Mouse (Mus musculus): Measurements from ENCODE around the gene Tob1.

Gene Tob1

DNA sequence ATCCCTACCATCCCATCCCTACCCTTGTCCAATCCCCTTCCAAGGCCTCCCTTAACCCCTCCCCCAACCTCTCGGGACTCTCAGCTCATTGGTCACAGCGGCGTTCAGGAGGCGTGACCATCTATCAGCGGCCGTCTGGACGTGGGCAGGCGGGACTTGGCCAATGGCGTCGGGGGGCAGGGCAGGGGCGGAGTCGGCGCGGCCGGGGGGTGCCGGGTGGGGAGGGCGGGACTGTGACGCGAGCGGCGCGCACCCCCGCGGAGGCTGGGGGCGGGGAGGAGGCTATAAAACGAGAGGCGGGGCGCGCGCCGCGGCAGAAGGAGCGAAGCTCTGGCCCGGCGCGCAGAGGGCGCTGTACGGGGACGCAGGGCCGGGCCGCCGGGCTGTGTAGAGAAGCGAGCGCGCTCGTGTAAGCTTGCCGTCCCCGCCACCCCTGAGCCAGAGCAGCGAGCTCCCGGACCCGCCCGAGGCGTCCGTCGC lies at the start of gene Tob1:
Gene Tob1, plus strand, starts transcription at position 331 of the 480 bp plus-strand sequence.
- DNase-seq (ENCODE audit: low spot score in 2 of 2) = peak; percentile 98

DNA sequence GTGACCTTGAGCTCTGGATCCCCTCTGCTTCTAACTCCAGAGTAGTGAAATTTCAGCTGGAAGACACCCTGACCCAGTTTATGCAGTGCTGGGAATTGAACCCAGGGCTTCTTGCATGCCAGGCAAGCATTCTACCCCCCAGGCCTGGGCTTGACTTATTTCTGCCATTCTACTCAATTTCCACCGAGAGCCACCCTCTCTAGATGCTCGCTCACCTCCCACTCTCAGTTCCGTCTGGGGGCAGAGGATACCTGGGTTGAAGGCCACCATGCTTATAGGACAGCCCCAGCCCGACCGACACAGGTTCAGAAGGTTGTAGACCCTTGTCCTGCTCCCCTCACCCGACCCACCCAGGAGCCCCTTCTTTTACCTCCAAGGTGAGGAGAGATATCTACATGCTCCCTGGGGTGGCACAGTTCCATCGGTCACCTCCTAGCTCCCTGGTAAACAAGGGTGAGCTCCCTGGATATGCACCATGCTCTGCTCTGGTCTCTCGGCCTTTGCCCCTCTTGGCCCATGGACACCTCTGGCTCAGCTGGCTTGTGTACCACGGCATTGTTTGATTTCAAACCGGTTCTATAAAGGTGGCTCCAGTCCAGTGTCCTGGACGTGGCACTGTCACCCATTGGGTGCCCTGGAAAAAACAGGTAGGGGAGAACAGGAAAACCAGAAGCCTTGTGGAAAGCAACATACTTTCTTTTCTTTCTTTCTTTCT lies 49.2 kb upstream of the Tob1 start:
- DNase-seq (ENCODE audit: low spot score in 2 of 2) = no peak

DNA sequence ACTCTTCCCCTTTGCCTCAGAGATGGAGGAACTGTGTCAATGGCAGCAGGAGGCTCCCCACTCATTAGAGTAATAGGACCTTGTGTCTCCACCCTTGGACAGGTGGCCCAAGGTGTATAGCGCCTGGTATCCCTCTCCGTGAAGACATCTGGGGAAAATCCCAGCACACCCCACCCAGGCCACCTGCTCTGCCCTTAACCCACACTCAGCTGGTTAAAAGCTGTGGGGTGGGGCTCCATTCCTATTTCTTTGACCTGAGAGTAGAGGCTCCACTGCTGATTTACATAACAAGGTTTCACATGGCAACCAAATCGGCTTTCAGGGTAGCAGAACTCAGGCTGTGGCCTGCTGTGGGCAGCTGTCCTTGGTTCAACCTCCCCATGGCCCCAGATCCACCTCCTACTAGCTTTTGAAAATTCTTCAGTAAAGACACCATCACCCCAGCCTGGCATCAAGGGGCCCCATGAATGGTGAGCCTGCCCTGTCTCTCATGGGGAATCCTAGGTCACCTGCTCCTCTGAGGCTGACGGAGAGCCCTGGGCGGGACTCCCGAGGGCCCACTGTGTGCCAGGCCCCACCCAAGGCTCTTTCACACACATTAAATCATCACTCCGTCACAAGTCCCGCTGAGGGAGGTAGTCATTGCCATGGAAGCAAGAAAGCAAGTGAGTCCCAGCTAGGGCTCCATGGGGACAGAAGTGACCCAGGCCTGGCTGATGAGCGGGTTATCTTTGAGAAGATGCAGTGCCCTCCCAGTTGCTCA lies 48.1 kb upstream of the Tob1 start:
- DNase-seq (ENCODE audit: low spot score in 2 of 2) = no peak

DNA sequence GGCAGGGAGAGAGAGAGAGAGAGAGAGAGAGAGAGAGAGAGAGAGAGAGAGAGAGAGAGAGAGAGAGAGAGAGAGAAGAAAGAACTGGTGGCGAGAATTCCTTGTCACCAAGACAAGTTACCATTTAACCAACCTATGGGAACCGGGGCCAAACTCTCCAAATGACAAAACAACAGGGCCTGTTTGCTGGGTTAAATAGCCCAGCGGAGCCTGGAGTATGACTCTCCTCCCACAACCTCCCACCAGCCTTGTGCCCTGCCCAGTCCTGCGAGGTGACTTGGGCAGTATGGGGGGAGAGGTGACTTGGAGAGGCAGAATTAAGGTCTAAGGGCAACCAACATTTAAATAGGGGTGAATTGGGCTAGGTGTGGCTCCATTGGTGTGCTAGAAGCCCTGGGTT lies 45.5 kb upstream of the Tob1 start:
- DNase-seq (ENCODE audit: low spot score in 2 of 2) = no peak

DNA sequence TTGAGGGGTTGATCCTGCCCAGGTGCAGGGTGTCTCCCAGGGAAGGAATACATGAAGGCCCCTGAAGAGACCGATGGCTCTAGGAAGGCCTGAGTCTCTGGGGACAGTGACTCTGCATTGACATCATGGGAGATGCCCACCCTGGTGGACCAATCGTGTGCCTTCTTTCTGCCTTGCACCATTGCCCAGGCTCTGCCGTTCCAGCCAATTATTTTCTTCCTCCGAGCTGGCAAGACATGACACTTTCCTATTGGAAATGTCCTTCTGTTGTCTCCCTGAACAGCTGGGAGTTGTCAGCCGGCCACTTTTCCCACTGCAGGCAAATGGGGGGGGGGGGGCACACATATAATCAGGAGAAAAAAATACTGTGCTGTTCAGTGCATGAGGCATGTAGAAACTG lies 43.0 kb upstream of the Tob1 start:
- no peak for DNase-seq (ENCODE audit: low spot score in 2 of 2)

DNA sequence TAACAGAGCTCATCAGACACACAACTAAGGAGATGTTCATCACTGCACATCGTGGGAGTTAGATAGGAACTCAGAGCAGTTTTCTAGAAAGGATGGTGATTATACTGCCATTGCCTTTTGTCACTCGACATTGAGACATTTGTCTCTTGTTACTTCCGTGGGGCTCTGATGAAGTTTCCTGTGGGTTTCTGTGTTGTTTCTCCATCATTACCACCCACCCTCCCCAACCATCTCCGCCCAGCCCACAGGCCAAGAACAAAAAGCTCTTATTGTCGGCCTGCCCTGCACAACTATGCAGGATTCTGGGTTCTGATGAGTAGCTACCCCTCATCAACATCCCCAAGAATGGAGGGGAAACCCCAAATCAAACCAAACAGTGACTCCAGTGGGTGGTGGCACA lies 41.7 kb upstream of the Tob1 start:
- no peak for DNase-seq (ENCODE audit: low spot score in 2 of 2)

DNA sequence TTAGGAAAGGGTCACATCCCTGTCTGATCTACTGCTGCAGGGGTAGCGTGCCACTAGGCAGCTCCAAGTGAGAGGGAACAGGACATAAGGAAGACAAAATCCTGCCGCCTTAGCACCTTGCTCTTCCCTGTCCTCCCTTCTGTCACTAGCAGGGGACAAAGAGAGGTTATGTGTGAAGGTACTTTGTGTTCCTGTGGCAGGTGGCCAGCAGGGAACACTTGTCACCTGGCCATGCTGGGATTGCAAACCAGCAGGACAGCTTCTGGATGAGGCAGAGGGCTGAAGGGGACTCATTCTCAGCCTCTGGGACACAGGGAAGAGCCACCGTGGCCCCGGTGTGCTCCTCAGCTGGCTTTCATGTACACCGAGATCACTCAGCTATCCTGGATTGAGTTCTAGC lies 39.6 kb upstream of the Tob1 start:
- DNase-seq (ENCODE audit: low spot score in 2 of 2) = no peak

DNA sequence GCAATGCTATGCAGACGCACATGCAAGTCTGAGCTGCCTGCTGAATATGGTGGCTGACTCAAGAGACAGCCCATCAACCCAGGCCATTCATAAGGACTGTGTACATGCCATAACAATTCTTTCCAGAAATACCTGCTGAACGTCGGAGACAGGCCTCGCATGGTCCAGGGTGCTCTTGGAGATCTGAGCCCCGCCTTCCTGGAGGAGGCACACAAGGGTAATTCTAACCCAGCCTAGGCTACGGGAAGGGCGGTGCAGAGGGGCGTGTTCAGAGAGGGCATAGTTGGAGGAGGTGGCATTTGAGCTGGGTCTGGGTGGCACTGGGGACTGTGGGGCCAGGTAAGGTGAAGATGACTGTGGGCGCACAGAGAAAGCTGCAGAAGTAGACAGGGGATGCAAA lies 39.1 kb upstream of the Tob1 start:
- DNase-seq (ENCODE audit: low spot score in 2 of 2) = no peak

DNA sequence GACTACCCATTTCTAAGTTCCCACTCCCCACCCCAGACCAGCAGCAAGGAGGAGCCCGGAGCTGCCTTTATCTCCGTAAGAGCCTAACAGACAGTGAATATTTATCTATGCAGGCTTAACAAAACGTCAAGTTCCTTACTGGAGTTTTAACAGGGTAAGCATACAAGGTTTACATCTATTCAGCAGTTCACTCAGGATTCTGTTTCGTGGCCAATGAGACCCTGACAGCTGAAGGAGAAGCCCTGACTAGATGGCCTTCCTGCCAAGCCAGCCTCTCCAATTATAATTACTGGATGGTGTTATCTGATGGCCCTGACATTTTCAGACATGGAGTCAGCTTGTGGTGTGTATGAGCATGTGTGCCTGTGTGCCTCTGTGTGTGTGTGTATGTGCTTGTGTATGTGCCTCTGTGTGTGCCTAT lies 37.5 kb upstream of the Tob1 start:
- no peak for DNase-seq (ENCODE audit: low spot score in 2 of 2)

DNA sequence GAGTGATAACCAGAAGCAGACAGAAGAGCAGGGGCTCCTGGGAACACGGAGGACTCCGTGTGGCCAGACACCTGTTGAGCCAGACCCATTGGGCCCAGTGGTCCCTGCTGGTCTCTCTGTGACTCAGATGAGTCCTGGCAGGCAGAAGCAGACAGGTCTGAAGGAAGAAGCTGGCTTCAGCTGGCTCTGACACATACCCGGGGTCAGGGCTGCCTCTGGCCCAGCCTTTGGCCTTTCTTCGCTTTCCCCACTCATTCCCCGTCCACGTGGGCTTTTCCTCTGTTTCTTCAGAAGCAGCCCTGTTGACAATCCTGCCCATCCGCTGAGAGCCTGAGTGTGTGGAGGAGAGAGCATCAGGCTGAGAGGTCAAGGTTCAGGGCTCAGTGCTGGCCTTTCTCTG lies 36.0 kb upstream of the Tob1 start:
- DNase-seq (ENCODE audit: low spot score in 2 of 2) = no peak

DNA sequence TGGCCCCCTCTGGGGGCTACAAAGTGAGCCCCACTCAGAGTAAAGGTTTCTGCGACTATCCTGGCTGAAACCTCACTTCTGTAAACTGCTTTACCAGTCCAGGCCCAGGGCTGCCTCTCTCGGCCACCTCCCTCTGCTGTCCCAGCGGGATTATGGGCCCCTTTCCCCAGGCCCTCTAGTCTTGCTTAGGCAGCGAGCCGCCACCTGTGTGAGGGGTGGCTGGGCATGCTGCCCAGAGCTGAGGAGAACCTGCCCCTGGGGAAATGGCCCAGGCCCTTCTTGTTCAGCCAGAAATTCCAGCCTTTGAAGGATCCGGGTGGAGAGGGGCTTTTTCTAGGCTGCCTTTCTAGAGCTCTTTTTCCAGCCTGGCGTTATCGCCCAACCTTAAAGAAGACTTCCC lies 35.6 kb upstream of the Tob1 start:
- peak in 1 of 2 experiments; percentile 42 for DNase-seq (ENCODE audit: low spot score in 2 of 2)

DNA sequence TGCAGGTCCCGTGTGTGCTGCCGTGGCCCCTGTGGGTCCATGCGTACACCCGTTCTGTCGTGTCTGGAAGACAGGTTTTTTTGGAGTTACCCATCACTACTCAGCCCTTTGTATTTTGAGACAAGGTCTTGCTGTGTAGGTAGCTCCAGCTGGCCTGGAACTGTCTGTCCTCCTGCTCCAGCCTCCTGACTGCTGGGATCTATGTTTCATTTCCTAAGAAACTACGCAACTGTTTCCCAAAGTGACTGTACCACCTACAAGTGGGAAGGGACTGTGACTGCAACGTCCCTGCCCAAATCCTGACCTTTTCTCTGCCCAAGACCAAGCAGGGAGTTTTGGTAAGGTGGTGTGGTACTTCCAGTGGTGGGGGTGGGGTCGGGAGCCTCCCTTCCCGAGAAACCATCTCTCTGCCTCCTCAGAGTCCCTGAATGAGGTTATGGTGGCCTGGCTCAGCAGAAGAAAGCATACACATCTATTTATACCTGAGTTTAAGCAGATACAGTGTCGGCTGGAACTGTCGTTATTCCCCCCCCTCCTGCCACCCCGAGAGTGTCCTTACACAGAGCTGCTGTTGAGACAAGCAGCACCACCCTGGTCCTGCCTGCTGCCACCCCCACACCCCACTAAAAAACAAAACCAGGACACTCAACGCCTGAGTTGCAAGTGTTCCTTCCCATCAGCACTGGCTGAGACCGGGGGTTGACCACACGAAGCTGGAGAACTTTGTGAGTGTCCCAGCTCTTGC lies 33.2 kb upstream of the Tob1 start:
- DNase-seq (ENCODE audit: low spot score in 2 of 2) = no peak

DNA sequence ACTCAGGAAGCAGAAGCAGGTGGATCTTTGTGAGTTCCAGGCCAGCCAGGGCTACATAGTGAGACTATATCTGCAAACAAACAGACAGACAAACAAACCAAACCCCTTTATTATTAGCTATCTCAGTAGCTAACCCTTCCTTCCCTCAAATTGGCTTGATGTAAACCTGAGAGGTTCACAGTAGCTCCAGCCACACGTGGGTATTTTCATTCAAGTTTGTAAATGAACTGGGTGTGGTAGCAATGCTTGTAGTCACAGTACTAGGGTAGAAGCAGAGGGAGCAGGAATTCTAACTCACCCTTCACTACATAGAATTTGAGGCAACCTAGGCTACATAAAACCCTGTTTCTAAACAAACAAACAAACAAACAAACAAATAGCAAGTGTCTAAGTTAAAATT lies 31.5 kb upstream of the Tob1 start:
- no peak for DNase-seq (ENCODE audit: low spot score in 2 of 2)

DNA sequence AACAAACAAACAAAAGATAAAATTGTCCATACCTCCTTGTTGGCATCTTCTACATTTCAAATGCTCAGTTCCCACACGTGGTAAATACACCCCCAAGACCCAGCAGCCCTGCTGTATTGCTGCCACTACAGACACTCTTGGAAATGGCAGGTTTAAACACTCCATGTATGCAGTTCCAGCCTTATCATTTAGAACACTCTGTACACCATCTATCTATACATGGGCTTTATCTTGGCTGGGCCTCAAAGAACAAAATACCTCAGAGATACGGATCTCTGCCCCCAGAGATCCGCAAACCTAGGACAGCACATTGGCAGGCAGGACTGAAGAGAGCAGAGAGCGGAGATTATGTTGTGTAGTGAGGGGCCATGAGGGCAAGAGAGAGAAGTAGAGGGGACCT lies 31.1 kb upstream of the Tob1 start:
- DNase-seq (ENCODE audit: low spot score in 2 of 2) = no peak

DNA sequence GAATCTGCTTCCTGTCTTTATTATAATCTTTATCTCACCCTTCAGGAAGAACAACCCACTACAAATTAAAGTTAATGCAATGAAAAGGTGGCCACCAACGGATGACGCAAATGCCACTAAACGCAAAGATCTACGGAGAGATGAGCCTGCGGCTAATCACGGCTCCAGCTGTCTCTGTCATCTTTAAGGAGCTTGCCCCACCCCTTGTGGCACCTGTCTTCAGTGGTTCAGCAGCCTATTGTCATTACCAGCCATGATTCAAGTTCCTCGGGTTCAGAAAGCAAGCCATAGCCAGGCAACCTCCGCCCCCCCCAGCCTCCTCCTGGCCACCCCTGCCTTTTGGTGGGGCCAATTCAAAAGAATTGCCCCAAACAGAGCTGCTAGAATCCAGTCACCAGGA lies 29.6 kb upstream of the Tob1 start:
- no peak for DNase-seq (ENCODE audit: low spot score in 2 of 2)

DNA sequence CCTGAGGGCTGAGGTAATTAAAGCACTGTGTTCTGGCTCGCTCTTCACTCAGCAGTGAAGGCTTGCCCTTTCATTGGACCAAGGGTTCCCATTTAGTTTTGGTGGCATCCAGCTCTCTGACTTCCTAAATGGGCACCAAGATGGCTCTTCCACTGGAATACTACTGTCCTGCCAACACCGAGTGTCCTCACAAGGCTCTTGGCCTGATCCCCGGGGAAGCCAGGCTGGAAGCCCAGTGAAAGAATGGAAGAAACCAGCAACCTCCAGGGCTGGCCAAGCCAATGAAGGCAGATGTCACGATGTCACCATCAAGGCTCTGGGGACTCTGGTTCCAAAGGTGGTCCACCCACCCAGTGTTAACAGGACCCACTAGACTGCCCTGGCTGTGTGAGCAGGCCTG lies 28.5 kb upstream of the Tob1 start:
- DNase-seq (ENCODE audit: low spot score in 2 of 2) = peak in 1 of 2 experiments; percentile 55

DNA sequence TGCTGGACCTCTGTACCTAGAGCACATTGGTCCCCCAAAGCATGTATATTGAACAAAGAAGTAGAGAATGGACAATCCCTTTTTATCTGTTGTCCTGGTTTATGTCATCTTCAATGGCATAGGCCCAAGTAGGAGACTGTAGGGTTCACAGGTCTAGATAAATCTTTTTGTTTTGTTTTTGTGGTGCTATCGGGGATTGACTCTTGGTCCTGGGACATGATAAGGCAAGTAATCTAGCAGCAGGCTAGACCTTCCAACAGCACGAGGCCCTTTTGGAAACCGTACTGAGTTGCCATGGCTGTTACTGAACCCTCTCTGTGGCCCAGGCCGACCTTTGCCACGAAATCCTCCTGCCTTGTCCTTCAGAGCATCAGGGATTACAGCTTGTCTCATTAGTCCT lies 28.1 kb upstream of the Tob1 start:
- peak in 1 of 2 experiments; percentile 32 for DNase-seq (ENCODE audit: low spot score in 2 of 2)

DNA sequence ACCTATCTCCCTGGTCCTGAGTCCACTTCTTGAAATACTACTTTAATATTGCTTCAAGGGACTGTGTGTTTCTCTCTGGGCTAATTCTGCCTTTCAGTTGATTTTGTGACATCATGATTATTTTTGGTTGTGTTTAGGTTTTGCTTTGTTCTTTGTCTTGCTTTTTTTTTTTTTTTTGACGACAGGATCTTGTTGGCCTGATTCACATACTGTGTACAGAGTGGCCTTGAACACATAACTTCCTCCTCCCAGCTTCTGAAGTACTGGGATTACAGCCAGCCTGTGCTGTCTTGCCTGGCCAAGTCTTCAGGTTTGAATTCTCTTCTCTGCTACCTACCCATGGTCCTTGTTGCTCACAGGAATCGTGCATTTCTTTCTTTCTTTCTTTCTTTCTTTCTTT lies 27.6 kb upstream of the Tob1 start:
- no peak for DNase-seq (ENCODE audit: low spot score in 2 of 2)

DNA sequence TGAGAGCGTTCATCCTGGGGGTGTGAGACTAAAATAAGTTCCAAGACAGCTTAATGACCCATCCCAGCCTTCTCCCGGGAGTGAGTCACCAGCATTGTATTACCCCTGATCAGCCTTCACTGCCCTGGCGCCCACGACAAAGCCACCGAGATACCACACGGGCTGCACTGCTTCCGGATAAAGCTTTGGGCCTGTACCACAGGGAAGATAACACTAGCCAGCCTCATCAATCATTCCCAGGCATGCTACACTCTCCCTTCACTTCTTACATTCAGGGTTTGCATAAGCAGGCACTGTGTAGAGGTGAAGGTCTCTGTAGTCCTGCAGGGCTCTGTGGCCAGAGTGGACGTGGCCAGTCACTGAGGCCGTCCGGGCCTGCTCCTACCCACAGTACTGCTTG lies 21.7 kb upstream of the Tob1 start:
- DNase-seq (ENCODE audit: low spot score in 2 of 2) = no peak

DNA sequence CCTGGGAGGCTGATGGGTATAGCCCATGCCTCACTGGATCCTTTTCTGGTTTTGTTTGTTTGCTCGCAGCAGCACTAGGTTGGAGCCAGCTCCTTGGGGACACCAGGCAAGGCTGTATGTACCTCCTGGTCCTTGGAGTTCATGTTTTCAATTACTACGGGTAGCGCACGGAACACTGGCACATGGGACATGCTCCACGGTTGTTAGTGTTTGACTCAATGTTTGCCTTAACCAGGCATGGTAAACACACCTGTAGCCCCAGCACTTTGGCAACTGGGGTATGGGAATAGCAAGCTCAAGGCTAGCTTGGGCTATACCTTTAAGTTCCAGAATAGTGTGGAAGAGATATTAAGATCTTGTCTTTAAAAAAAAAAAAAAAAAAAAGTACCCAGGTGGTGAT lies 20.6 kb upstream of the Tob1 start:
- DNase-seq (ENCODE audit: low spot score in 2 of 2) = no peak

DNA sequence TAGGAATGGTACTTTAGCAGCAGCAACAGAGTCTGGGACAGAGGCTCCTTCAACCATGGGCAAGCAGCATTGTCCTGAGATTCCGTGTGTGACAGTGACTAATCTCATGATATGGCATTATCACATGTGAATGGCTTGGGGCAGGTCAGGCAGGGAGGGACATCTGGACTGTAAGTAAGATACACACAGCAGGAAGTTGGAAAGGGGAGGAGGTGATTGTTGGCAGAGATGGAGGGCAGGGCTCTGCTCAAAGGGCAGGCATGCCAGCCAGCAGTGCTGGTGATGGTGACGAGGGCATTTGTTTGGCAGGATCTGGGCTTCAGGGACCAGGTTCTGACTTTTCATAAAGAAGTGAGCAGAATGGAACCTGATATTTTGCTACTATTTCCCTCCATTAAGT lies 18.1 kb upstream of the Tob1 start:
- DNase-seq (ENCODE audit: low spot score in 2 of 2) = no peak

DNA sequence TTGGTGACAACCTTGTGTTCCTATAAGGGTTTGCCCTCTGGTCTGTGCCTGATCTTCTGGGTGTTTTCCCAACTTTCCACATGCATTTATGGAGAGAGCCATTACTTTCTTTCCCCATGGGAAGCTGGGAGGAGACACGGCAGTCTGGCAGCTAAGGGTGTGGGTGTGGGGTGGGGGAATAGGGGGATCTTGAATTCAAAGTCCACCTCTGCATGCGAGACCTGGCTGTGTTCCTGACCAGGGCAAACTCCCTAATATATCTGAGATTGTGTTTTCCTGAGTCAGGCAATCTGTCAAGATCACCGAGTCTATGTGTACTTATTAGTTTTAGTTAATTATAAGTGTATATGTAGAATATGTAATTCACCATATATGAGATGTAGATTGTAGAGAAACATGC lies 14.9 kb upstream of the Tob1 start:
- no peak for DNase-seq (ENCODE audit: low spot score in 2 of 2)

All from urinary bladder, postnatal 4 days (tissue).